Mouse (Mus musculus) splenic B cell, adult 2 months (primary cell): ENCODE results near the gene Dhx40.
"Not testable (repeated sequence)": the region's sequence is repeated elsewhere in the genome, so short reads cannot be mapped to it uniquely, and the experiment has no call there.

Source experiments
- DNase-seq: peaks from one replicate; pipeline ENCODE4 v3.0.0-alpha.2; 2011; ENCODE audit warnings: low read depth, low spot score
- H3K27me3 ChIP-seq: 2 replicates; pipeline ENCODE4 v1.6.1; 2012; ENCODE audit warnings: mild to moderate bottlenecking, low read length, moderate library complexity, mixed read lengths; ENCODE audit not compliant: control insufficient read depth, poor library complexity, insufficient read depth, severe bottlenecking
- H3K36me3 ChIP-seq: 2 replicates; pipeline ENCODE4 v1.6.1; 2012; ENCODE audit warnings: mild to moderate bottlenecking, low read length, moderate library complexity, mixed read lengths; ENCODE audit not compliant: control insufficient read depth, poor library complexity, insufficient read depth, severe bottlenecking

Dhx40 gene

DNA sequence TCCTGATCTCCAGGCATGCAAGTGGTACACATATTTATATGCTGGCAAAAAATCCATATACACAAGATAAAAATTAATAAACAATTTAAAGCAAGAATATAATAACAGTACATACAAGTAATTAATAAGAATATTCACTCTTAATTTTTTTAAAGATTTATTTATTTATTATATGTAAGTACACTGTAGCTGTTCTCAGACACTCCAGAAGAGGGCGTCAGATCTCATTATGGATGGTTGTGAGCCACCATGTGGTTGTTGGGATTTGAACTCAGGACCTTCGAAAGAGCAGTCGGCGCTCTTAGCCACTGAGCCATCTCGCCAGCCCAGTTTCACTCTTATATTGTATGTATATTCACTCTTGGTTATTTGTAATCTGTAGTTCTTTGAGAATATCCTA is 20.1 kb downstream of the Dhx40 start:
- H3K36me3 ChIP-seq, DNase-seq, H3K27me3 ChIP-seq: not testable (repeated sequence)

GRCm38 (mm10) chr11:86785767-86786166 is 21.8 kb downstream of the Dhx40 start:
- DNase-seq = no peak
- H3K27me3 ChIP-seq = no peaks in the 10 kb centered on the region

DNA sequence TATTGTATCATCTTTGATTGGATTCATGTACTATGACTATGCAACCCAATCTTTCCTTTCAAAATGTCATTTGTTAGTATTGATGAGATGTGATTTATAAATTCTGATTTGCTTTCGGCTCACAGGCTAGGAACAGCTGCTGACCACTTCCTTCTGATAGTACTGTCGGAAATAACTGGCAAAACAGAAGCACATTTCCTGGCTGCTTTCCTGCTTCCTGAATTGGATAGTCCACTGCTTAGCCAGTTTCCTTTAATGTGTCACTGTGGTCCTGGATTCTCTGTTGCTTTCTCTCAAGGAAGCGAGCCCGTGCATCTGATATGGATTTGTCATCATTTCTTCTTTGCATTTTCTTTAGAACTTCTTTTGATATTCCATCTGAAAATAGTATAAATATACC is 37.7 kb downstream of the Dhx40 start:
- Histone ChIP-seq H3K27me3 (no peaks in the 10 kb centered on the region), H3K36me3 (peaks cover 12% of the 10 kb centered on the region; the same call in 1 of the 2 replicates)
- DNase-seq = no peak

More at GRCm38 (mm10) chr11:86785767-86786166, 21.8 kb downstream of the Dhx40 start:
- H3K36me3 ChIP-seq = peaks cover 9% of the 10 kb centered on the region; the same call in 1 of the 2 replicates

GRCm38 (mm10) chr11:86764501-86764900 is 43.0 kb downstream of the Dhx40 start:
- no peaks in the 10 kb centered on the region for H3K27me3 ChIP-seq
- H3K36me3 ChIP-seq = peaks cover 3% of the 10 kb centered on the region; the same call in 1 of the 2 replicates
- DNase-seq = no peak

- H3K27me3 ChIP-seq, DNase-seq, H3K36me3 ChIP-seq: not testable (repeated sequence)
Measured at GRCm38 (mm10) chr11:86763127-86763526, 44.4 kb downstream of the Dhx40 start.

GRCm38 (mm10) chr11:86760357-86760756 is 47.2 kb downstream of the Dhx40 start:
- Histone ChIP-seq H3K27me3 (no peaks in the 10 kb centered on the region), H3K36me3 (no peaks in the 10 kb centered on the region)
- DNase-seq = no peak

GRCm38 (mm10) chr11:86759886-86760285 is 47.7 kb downstream of the Dhx40 start:
- no peaks in the 10 kb centered on the region for H3K27me3 ChIP-seq
- DNase-seq = no peak

GRCm38 (mm10) chr11:86759226-86759625 is 48.3 kb downstream of the Dhx40 start:
- DNase-seq = no peak

More at GRCm38 (mm10) chr11:86759886-86760285, 47.7 kb downstream of the Dhx40 start:
- H3K36me3 ChIP-seq = no peaks in the 10 kb centered on the region

GRCm38 (mm10) chr11:86758559-86758958 is 49.0 kb downstream of the Dhx40 start:
- no peak for DNase-seq
- Histone ChIP-seq H3K36me3 (no peaks in the 10 kb centered on the region), H3K27me3 (no peaks in the 10 kb centered on the region)

More at GRCm38 (mm10) chr11:86759226-86759625, 48.3 kb downstream of the Dhx40 start:
- Histone ChIP-seq H3K36me3 (no peaks in the 10 kb centered on the region), H3K27me3 (no peaks in the 10 kb centered on the region)

GRCm38 (mm10) chr11:86757480-86758371 is 49.8 kb downstream of the Dhx40 start, which contains the start of gene Cltc:
Gene Cltc, minus strand, starts transcription at chr11:86757565.
- peak; percentile 99 for DNase-seq
- Histone ChIP-seq H3K27me3 (no peaks in the 10 kb centered on the region), H3K36me3 (no peaks in the 10 kb centered on the region)

GRCm38 (mm10) chr11:86757142-86757479 is 50.4 kb downstream of the Dhx40 start:
- Histone ChIP-seq H3K27me3 (no peaks in the 10 kb centered on the region), H3K36me3 (no peaks in the 10 kb centered on the region)
- DNase-seq = no peak

DNA sequence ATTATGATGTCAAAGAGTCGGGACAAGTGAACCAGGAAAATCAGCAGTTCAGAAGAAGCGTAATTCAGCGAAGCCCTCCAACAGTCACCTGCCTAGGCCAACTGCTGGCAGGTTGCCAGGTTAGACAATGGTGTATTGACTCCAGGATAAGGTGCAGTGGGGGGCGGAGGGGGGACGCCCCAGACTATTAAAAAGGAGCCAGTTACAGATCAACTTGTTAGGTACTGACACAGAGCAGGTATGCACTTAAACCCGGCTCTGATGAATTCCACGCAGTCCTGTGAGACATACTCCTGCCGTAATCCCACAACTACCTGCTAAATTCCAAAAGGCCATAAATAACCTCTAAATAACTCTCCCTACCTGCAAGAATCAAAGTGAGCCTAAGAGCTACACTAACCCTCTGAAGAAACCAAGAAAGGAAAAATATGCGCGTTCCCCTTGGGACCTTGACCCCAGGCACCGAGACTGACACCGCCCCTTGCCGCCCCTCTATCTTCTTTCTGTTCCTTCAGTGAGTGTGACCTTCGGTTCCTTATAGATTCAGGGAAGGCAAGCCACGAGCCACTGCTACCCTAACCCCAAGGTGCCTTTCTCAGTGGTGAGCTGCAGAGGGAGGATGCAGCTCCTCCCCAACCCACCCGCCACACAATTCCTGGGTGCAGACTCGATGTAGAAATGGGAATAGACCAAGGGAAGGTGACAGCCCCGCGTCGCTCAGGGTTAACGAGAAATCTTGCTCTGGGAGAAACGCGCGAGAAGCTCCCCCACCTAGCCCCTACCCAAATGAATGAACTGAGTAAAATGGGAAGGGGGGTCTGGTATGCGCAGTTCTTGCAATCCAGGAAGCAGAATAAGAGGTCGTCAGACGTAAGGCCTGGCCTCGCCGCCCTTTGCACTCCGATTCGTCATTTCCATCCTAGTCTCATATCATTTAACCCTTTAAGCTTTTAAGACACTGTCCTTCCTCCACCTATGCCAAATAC is 51.1 kb downstream of the Dhx40 start:
- DNase-seq = peak; percentile 71
- Histone ChIP-seq H3K27me3 (no peaks in the 10 kb centered on the region), H3K36me3 (no peaks in the 10 kb centered on the region)

GRCm38 (mm10) chr11:86752404-86752803 is 55.1 kb downstream of the Dhx40 start:
- Histone ChIP-seq H3K36me3 (no peaks in the 10 kb centered on the region), H3K27me3 (no peaks in the 10 kb centered on the region)
- peak; percentile 34 for DNase-seq

GRCm38 (mm10) chr11:86751010-86751409 is 56.5 kb downstream of the Dhx40 start:
- DNase-seq = no peak

More at GRCm38 (mm10) chr11:86751010-86751409, 56.5 kb downstream of the Dhx40 start:
- no peaks in the 10 kb centered on the region for H3K36me3 ChIP-seq
- H3K27me3 ChIP-seq = no peaks in the 10 kb centered on the region
